Comparison of ENCODE assay signal across 17 mouse cellular contexts in the genomic region with DNA sequence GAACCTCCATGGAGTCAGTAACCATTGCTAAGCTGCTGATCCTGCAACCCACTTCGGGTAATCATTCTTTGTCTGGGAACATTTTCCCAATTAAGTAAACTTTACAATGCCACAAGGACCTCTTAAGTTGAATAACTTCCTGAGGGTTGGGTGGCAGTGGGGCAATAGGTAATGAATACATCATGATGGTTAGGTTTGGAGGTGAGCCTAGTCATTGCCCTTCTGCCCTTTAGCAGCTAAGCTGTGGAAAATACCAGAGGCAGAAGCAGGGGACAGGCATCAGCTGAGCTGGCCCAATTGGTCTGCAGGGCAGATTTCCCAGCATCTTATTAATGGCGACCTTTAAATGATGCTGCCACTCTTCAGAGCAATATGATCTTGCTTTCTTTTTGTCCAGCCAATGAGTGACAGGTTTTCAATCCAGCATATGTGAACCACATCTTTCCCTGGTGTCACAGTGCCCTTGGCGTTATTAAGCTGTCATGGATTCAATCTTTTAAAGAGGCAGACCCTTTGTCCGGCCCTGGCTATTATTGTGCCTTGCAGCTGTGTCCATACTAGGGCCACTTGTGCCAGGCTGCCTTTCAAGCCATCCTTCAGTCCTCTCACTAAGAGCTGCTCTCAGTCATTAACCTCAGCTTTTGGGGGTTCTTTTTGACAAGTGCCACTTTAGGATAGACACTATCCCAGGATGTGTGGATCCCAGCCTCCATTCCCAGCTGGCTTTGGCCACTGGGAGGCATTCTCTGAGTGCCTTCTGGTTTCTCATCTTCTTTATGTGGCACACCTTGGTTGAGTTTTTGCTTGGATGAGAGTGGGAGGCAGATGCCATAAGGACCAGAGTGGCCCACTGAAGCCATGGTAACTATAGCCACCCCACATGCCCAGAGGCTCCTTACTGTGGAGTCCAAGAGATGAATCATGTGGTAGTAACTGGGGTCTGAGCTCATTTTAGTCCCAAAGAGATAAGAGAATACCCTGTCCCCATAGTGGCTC.
A peak's percentile ranks its signal among the peaks of the same experiment; 100 is the strongest.
DNase-seq lines count a peak whose midpoint lies in the region; ATAC-seq and TF ChIP-seq lines count a peak whose summit lies in the region.
"Had no signal": no experiment of that assay in that cellular context is flagged by ENCODE, and none has a peak within 500 bp of the region (broad histone marks: within the 10 kb centered on the region; RNA-seq: fewer than 3 reads in every experiment).

No protein-coding gene starts in this region.

- no peaks in the 10 kb centered on the region for H3K4me1 ChIP-seq in embryonic facial prominence, embryonic 11.5 days (ENCODE audit: control insufficient read depth, insufficient read depth, low read length)
- H3K4me1 ChIP-seq in embryonic facial prominence, embryonic 10.5 days, result no peaks in the 10 kb centered on the region; the same call in 1 of the 2 replicates
- no peaks in the 10 kb centered on the region for H3K4me1 ChIP-seq in liver, postnatal 0 days (ENCODE audit: insufficient read depth)
- peaks cover 10% of the 10 kb centered on the region; the same call in 1 of the 2 replicates for H3K4me1 ChIP-seq in forebrain, embryonic 15.5 days
- H3K4me1 ChIP-seq: embryonic facial prominence, embryonic 15.5 days; liver, embryonic 15.5 days had no signal

- WGBS in embryonic facial prominence, embryonic 11.5 days, result 38% methylated on average over 4 of the region's 4 CpGs
- WGBS in embryonic facial prominence, embryonic 10.5 days, result 58% methylated on average over 4 of the region's 4 CpGs
- WGBS in liver, postnatal 0 days (ENCODE audit: insufficient replicate concordance), result 67% methylated on average over 4 of the region's 4 CpGs
- 38% methylated on average over 4 of the region's 4 CpGs for WGBS in forebrain, embryonic 15.5 days

- no peak overlapping the region for H3K4me3 ChIP-seq in embryonic facial prominence, embryonic 11.5 days (ENCODE audit: low read depth, low read length)
- H3K4me3 ChIP-seq in embryonic facial prominence, embryonic 10.5 days, result no peak overlapping the region
- no peak overlapping the region for H3K4me3 ChIP-seq in liver, postnatal 0 days (ENCODE audit: low read depth, low read length)
- no peak overlapping the region for H3K4me3 ChIP-seq in forebrain, embryonic 15.5 days
- H3K4me3 ChIP-seq: embryonic facial prominence, embryonic 15.5 days; liver, embryonic 15.5 days; neural tube, embryonic 15.5 days had no signal

- no peak overlapping the region for H3K9ac ChIP-seq in embryonic facial prominence, embryonic 11.5 days (replicated peaks; ENCODE audit: low read length)
- no peak overlapping the region for H3K9ac ChIP-seq in liver, postnatal 0 days (replicated peaks)
- H3K9ac ChIP-seq in forebrain, embryonic 15.5 days (replicated peaks), result no peak overlapping the region
- H3K9ac ChIP-seq: embryonic facial prominence, embryonic 15.5 days; liver, embryonic 15.5 days; neural tube, embryonic 15.5 days had no signal

- H3K4me2 ChIP-seq in embryonic facial prominence, embryonic 11.5 days (ENCODE audit: low read depth, low read length), result no peak overlapping the region
- no peak overlapping the region for H3K4me2 ChIP-seq in liver, postnatal 0 days (ENCODE audit: low read depth, low read length)
- H3K4me2 ChIP-seq in forebrain, embryonic 15.5 days (replicated peaks), result no peak overlapping the region
- H3K4me2 ChIP-seq: embryonic facial prominence, embryonic 15.5 days; liver, embryonic 15.5 days; neural tube, embryonic 15.5 days had no signal

- TF ChIP-seq EP300 in liver, postnatal 0 days (IDR thresholded peaks at IDR 0.05; ENCODE audit: low read depth), result no peak

- H3K36me3 ChIP-seq in embryonic facial prominence, embryonic 11.5 days (replicated peaks; ENCODE audit: control insufficient read depth, insufficient read depth, low read depth, low read length), result no peaks in the 10 kb centered on the region
- no peaks in the 10 kb centered on the region for H3K36me3 ChIP-seq in embryonic facial prominence, embryonic 10.5 days (replicated peaks)
- no peaks in the 10 kb centered on the region for H3K36me3 ChIP-seq in liver, postnatal 0 days (replicated peaks; ENCODE audit: insufficient read depth, low read length)
- no peaks in the 10 kb centered on the region for H3K36me3 ChIP-seq in forebrain, embryonic 15.5 days
- H3K36me3 ChIP-seq: embryonic facial prominence, embryonic 15.5 days; liver, embryonic 15.5 days; neural tube, embryonic 15.5 days had no signal

- ATAC-seq in embryonic facial prominence, embryonic 11.5 days (replicated peaks; ENCODE audit: insufficient number of reproducible peaks, low FRiP score, low TSS enrichment, low read depth), result peak; percentile 64
- peak; percentile 50; the same call in 1 of the 2 replicates for ATAC-seq in liver, postnatal 0 days
- peak; percentile 57 for ATAC-seq in forebrain, embryonic 15.5 days (replicated peaks)

- no peaks in the 10 kb centered on the region for H3K27me3 ChIP-seq in embryonic facial prominence, embryonic 11.5 days (ENCODE audit: control insufficient read depth, insufficient read depth, low read length)
- peaks cover 15% of the 10 kb centered on the region; the same call in 1 of the 2 replicates for H3K27me3 ChIP-seq in embryonic facial prominence, embryonic 10.5 days (replicated peaks; ENCODE audit: low read depth, poor library complexity, severe bottlenecking)
- H3K27me3 ChIP-seq in liver, postnatal 0 days (ENCODE audit: insufficient read depth, low read length), result no peaks in the 10 kb centered on the region
- H3K27me3 ChIP-seq in forebrain, embryonic 15.5 days, result no peaks in the 10 kb centered on the region
- H3K27me3 ChIP-seq: embryonic facial prominence, embryonic 15.5 days; liver, embryonic 15.5 days; neural tube, embryonic 15.5 days had no signal

- DNase-seq in embryonic facial prominence, embryonic 11.5 days (ENCODE audit: low spot score), result no peak
- DNase-seq in embryonic facial prominence, embryonic 10.5 days (ENCODE audit: low spot score), result no peak
- no peak for DNase-seq in liver, postnatal 0 days
- DNase-seq in liver, result no peak
- DNase-seq in lung, postnatal 4 days, result peak; percentile 35 to 45
- DNase-seq in T-cell, adult 2 months (ENCODE audit: low spot score), result no peak
- no peak for DNase-seq in spleen, postnatal 14 days (ENCODE audit: low spot score in 2 of 2)
- DNase-seq: adrenal gland, adult 8-10 months; cerebellum, postnatal 10 days; heart, adult 18-20 months; left cerebral cortex, postnatal 4 days; right cerebral cortex, postnatal 14 days; thymus, adult 18-20 months had no signal

- TF ChIP-seq CTCF in liver, postnatal 0 days (IDR thresholded peaks at IDR 0.05; ENCODE audit: low read depth), result no peak

- no peak overlapping the region for H3K27ac ChIP-seq in embryonic facial prominence, embryonic 11.5 days (replicated peaks; ENCODE audit: low read depth, low read length)
- H3K27ac ChIP-seq in embryonic facial prominence, embryonic 10.5 days (replicated peaks), result no peak overlapping the region
- H3K27ac ChIP-seq in liver, postnatal 0 days (ENCODE audit: low read depth), result no peak overlapping the region
- H3K27ac ChIP-seq in forebrain, embryonic 15.5 days (replicated peaks), result no peak overlapping the region
- H3K27ac ChIP-seq: embryonic facial prominence, embryonic 15.5 days; liver, embryonic 15.5 days; neural tube, embryonic 15.5 days had no signal

- H3K9me3 ChIP-seq in embryonic facial prominence, embryonic 11.5 days (replicated peaks; ENCODE audit: control insufficient read depth, low read length), result no peaks in the 10 kb centered on the region
- H3K9me3 ChIP-seq in embryonic facial prominence, embryonic 10.5 days, result no peaks in the 10 kb centered on the region
- H3K9me3 ChIP-seq in liver, postnatal 0 days (ENCODE audit: low read length), result no peaks in the 10 kb centered on the region
- H3K9me3 ChIP-seq in forebrain, embryonic 15.5 days, result no peaks in the 10 kb centered on the region
- H3K9me3 ChIP-seq: embryonic facial prominence, embryonic 15.5 days; liver, embryonic 15.5 days; neural tube, embryonic 15.5 days had no signal

Comparison
In these comparisons a context has a peak if more than half of its experiments do, and no peak if none do; other contexts are left out.
1. DNase-seq: peak in lung, postnatal 4 days (2 of 2); none in embryonic facial prominence, embryonic 11.5 days (single experiment), embryonic facial prominence, embryonic 10.5 days (single experiment), liver, postnatal 0 days (single experiment), liver (single experiment), T-cell, adult 2 months (single experiment) and spleen, postnatal 14 days (0 of 2).
2. Peak in every context shown above with its lines, with median percentiles within 50 percentile points of each other: ATAC-seq.